Mouse (Mus musculus) bone marrow, adult 2 months (tissue): ENCODE data around the gene Ccni.

Source experiments
- CTCF ChIP-seq: fragments of 200-500 bp; IDR thresholded peaks from 2 replicates; pipeline ENCODE4 v1.5.1; 2011; ENCODE audit warnings: low read length, control low read depth; ENCODE audit not compliant: control insufficient read depth, insufficient read depth
- POLR2A ChIP-seq: fragments of 200-500 bp; IDR thresholded peaks from 2 replicates; pipeline ENCODE4 v1.6.1; 2011; ENCODE audit warnings: low read depth, mild to moderate bottlenecking, control low read depth, low read length, borderline replicate concordance; ENCODE audit not compliant: control insufficient read depth

DNA sequence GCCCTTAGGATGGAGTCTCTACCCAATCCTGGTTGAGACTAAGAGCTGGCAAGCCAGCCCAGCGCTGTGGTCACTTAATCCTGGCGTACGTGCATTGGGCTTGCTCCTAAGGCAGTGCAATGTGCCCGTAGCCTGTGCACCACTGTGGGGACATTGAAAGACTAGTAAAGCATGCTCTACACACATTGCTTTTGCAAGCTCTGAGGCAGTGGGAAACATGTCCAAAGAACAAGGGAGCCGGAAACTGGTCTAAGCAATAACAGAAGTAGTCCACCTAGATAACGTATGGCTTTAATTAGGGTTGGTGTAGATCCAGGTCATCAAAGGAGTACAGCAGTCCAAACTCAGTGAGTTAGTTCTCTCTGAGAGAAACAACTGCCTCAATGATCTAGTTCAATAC, 37.6 kb downstream of the Ccni start:
- TF ChIP-seq CTCF (no peak), POLR2A (no peak)
